ENCODE assay signal across 10 mouse cellular contexts in genomic region chr19:50440246-50440910, GRCm38 (mm10).
DNase-seq lines count a peak whose midpoint lies in the region; ATAC-seq and TF ChIP-seq lines count a peak whose summit lies in the region.
"Had no signal": no experiment of that assay in that cellular context is flagged by ENCODE, and none has a peak within 500 bp of the region (broad histone marks: within the 10 kb centered on the region; RNA-seq: fewer than 3 reads in every experiment).

No protein-coding gene starts in this region.

- no peak overlapping the region for H3K27ac ChIP-seq in left cerebral cortex, adult 2 months
- no peak overlapping the region for H3K27ac ChIP-seq in embryonic facial prominence, embryonic 12.5 days
- peak overlapping the region; percentile 54 for H3K27ac ChIP-seq in hindbrain, embryonic 15.5 days (replicated peaks)
- peak overlapping the region; percentile 64 for H3K27ac ChIP-seq in neural tube, embryonic 13.5 days (replicated peaks)
- H3K27ac ChIP-seq: macrophage had no signal

- WGBS in embryonic facial prominence, embryonic 12.5 days = 5% methylated on average over 11 of the region's 11 CpGs
- WGBS in hindbrain, embryonic 15.5 days = 1% methylated on average over 11 of the region's 11 CpGs
- WGBS in neural tube, embryonic 13.5 days = 1% methylated on average over 11 of the region's 11 CpGs
- WGBS in lung, adult 2 months = 7% methylated on average over 11 of the region's 11 CpGs

- no peak for ATAC-seq in embryonic facial prominence, embryonic 12.5 days (ENCODE audit: insufficient number of reproducible peaks, insufficient read depth, low FRiP score, low TSS enrichment)
- peak; percentile 79 for ATAC-seq in hindbrain, embryonic 15.5 days (ENCODE audit: low FRiP score, low read depth)
- ATAC-seq in neural tube, embryonic 13.5 days (ENCODE audit: low read depth) = peak; percentile 74

- no peak for TF ChIP-seq CTCF in left cerebral cortex, adult 2 months (IDR thresholded peaks at IDR 0.05)
- TF ChIP-seq CTCF in lung, adult 2 months (IDR thresholded peaks at IDR 0.05; ENCODE audit: insufficient read depth, low read length) = no peak

- no peaks in the 10 kb centered on the region for H3K36me3 ChIP-seq in embryonic facial prominence, embryonic 12.5 days
- no peaks in the 10 kb centered on the region for H3K36me3 ChIP-seq in hindbrain, embryonic 15.5 days
- H3K36me3 ChIP-seq in neural tube, embryonic 13.5 days = no peaks in the 10 kb centered on the region

- intact Hi-C loops in left cerebral cortex, postnatal 4 days (cut with DNase I) = no loop called here
- intact Hi-C loops in left cerebral cortex, adult 2 months (cut with DNase I) = no loop called here

- no peaks in the 10 kb centered on the region for H3K27me3 ChIP-seq in embryonic facial prominence, embryonic 12.5 days
- no peaks in the 10 kb centered on the region for H3K27me3 ChIP-seq in hindbrain, embryonic 15.5 days
- H3K27me3 ChIP-seq in neural tube, embryonic 13.5 days = no peaks in the 10 kb centered on the region

- H3K4me3 ChIP-seq in left cerebral cortex, adult 2 months = no peak overlapping the region
- H3K4me3 ChIP-seq in embryonic facial prominence, embryonic 12.5 days = no peak overlapping the region; the same call in 1 of the 2 replicates
- H3K4me3 ChIP-seq in hindbrain, embryonic 15.5 days = peak overlapping the region; percentile 18; the same call in 1 of the 2 replicates
- peak overlapping the region; percentile 19; the same call in 1 of the 2 replicates for H3K4me3 ChIP-seq in neural tube, embryonic 13.5 days
- H3K4me3 ChIP-seq in lung, adult 2 months (replicated peaks; ENCODE audit: extremely low read depth, low read depth, low read length) = no peak overlapping the region

- no peaks in the 10 kb centered on the region for H3K9me3 ChIP-seq in embryonic facial prominence, embryonic 12.5 days
- no peaks in the 10 kb centered on the region for H3K9me3 ChIP-seq in hindbrain, embryonic 15.5 days
- no peaks in the 10 kb centered on the region for H3K9me3 ChIP-seq in neural tube, embryonic 13.5 days

- peak overlapping the region; percentile 41 for H3K4me2 ChIP-seq in embryonic facial prominence, embryonic 12.5 days (replicated peaks)
- peak overlapping the region; percentile 53 for H3K4me2 ChIP-seq in hindbrain, embryonic 15.5 days
- H3K4me2 ChIP-seq in neural tube, embryonic 13.5 days = peak overlapping the region; percentile 50

- H3K9ac ChIP-seq in embryonic facial prominence, embryonic 12.5 days = no peak overlapping the region
- H3K9ac ChIP-seq in hindbrain, embryonic 15.5 days = no peak overlapping the region
- H3K9ac ChIP-seq in neural tube, embryonic 13.5 days = peak overlapping the region; percentile 31; the same call in 1 of the 2 replicates

- no peak for TF ChIP-seq POLR2A in lung, adult 2 months (IDR thresholded peaks at IDR 0.05; ENCODE audit: borderline replicate concordance, extremely low read depth, low read depth, low read length)

- DNase-seq in left cerebral cortex, postnatal 4 days = peak; percentile 18
- no peak for DNase-seq in left cerebral cortex, adult 2 months (ENCODE audit: extremely low spot score in 1 of 2, low spot score in 2 of 2)
- DNase-seq in urinary bladder, postnatal 25 days (ENCODE audit: low spot score) = no peak
- DNase-seq in urinary bladder, postnatal 4 days (ENCODE audit: low spot score in 2 of 2) = no peak
- no peak for DNase-seq in lung, adult 2 months
- DNase-seq: kidney, adult 11 months had no signal

- peaks cover 14% of the 10 kb centered on the region for H3K4me1 ChIP-seq in embryonic facial prominence, embryonic 12.5 days
- H3K4me1 ChIP-seq in hindbrain, embryonic 15.5 days (replicated peaks) = peaks cover 37% of the 10 kb centered on the region
- peaks cover 44% of the 10 kb centered on the region for H3K4me1 ChIP-seq in neural tube, embryonic 13.5 days (replicated peaks)
- no peaks in the 10 kb centered on the region for H3K4me1 ChIP-seq in lung, adult 2 months (ENCODE audit: control insufficient read depth, insufficient read depth, low read length)

Comparison
In these comparisons a context has a peak if more than half of its experiments do, and no peak if none do; other contexts are left out.
1. H3K27ac ChIP-seq: peak in hindbrain, embryonic 15.5 days (single experiment) and neural tube, embryonic 13.5 days (single experiment); none in left cerebral cortex, adult 2 months (single experiment) and embryonic facial prominence, embryonic 12.5 days (single experiment).
2. H3K4me3 ChIP-seq: peak in hindbrain, embryonic 15.5 days (single experiment) and neural tube, embryonic 13.5 days (single experiment); none in left cerebral cortex, adult 2 months (single experiment), embryonic facial prominence, embryonic 12.5 days (single experiment) and lung, adult 2 months (single experiment).
3. Peak in every context shown above with its lines, with median percentiles within 50 percentile points of each other: H3K4me2 ChIP-seq.